Mouse (Mus musculus) central nervous system, embryonic 14 days (tissue): ENCODE measurements around the gene Prpf6. TPM values are rescaled to one million over a fixed set of nuclear protein-coding genes. Genes with fewer than 3 reads are reported as not detected.

Experiments
- polyA plus RNA-seq: library from polyadenylated mRNA; depleted of rRNA; stranded (reverse); fragments of >200 nt; gene quantifications from 2 replicates; pipeline ENCODE4 v1.2.3, GENCODE M21; 2012; rRNA removed

The Prpf6 gene
- polyA plus RNA-seq: 47.0 and 50.2 TPM in 2 replicates

DNA sequence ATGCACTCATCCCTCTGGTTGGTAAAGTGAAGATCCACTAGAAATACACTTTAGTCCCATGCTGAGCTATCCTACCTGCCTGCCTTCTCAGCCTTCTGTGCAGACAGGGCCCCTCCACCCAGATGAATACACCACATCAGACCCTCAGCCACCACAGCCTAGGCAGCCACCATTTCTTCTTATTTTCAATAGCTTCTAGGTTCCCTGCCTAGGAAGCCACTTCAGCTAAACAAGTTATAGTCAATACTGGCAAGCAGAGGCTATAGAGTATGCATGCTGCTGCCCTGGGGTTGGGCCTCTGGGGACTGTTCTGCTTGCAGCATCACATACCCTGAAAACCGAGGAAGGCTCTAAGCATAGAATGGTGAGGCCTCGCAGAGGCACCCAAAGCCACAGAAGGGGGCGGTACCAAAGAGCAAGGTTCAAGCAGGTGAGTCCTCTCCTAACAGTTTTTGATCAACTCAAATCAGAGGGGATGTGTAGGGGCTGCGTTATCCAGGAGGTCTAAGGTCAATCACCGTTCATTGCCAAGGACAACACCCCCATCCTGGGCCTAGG is at the start of gene Prpf6:
TSS of gene Prpf6 (plus strand) at position 341 of the 558 bp plus-strand sequence.

DNA sequence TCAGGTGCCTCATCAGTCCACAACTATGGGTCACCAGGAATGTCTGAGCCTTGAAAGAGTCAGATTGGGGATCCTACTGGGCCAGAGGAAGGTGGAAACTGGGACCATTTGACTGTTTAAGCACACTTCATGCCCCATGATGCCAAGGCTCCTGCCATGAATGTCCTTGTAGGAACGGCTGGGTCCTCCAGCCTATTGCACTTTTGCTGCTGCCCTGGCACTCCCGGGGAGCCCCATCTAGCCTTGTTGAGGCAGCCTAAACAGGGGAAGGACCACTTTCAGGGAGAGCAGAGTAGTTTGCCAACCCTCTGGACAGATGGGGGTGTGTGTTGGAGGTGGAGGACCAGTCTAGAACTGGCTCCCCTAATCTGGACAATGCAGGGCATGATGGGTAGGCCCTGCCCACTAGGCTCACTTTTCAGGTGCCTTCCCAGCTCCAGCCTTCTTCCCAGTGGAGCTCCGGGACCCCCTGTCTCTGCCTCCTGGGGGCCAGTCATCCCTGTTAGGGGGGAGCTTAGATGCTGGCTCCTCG is 7.2 kb upstream of the Prpf6 start, which contains the start of gene Uckl1:
TSS of gene Uckl1 (minus strand) at position 482 of the 532 bp plus-strand sequence.

DNA sequence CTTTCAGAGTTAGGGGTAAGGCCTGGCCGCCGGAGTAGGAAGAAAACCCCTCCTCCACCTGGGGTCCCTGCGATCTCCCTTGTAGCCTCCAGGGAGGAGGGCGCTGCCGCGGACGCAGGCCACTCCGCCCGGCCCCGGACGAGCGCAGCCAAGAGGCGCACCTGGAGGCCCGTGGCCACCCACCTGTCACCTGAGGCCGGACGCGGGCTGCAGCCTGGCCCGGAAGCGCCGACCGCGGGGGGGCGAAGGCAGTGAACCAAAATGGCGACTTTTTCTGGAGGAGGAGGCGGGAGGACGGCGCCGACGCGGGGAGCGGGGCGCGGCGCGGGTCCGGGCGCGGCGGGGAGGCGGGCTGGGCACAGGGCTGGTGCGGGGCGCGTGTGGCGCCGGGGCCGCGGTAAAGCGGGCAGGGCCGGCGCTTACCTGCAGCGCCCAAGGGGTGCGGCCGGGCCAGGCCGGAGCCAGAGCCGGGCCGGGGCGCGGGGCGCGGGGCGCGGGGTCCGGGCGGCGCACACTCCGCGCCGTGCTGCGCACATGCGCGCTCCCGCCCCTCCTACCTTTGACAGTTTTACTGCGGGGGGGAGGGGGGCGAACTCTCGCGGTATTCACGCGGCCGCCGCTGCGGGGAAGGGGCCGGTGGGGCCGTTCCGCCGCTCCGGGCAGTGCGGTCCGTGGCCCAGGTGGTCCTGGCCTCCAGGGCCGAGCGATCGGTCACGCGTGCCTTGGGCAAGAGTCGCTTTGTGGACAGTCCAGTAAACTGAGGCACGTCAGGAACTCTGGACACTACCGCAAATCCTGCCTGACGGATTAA is 768 bp downstream of the Prpf6 start, which contains the start of gene Zfp512b:
TSS of gene Zfp512b (minus strand) at position 573 of the 811 bp plus-strand sequence.

DNA sequence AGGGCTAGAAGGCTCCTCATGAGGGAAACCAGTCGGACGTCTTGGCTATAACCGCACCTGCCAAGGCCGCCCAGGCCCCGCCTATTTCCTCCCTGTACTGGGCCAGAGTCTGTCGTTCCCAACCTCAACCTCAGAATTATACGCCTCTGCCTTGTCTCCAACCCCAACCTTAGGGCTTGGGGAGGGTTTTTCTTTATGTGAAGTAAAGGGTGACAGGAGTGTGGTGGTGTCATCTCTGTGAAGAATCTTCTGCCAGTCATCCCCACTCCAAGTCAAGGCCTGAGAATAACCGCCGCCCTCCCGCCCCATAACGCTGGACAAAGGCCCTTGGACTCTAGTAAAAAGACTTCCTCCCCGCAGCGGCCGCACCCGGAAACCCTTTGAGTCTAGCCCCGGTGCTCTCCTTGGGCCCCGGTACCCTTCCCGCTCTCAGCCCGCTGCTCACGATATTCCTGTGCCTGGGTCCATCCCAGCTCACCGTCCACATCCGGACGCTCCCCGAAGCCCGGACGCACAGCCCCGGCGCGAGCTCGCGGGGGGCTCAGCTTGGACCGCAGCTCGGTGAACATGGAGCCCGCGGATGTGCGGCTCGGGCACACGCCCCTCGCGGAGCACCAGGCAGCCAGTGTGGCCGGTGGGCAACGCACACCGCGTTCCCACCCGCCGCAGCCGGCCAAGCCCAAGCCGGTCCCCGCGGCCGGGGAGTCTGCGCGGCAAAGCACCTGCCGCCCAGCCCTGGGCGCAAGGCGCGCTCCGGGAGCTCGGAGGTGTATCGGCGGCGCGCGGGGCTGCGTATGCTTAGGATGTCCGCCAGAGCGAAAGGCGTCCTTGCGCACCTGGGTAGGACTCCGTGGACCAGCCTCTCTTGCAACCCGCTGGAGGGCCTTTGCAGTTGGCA is 7.0 kb downstream of the Prpf6 start, which contains the start of gene Samd10:
TSS of gene Samd10 (minus strand) at position 759 of the 898 bp plus-strand sequence.

DNA sequence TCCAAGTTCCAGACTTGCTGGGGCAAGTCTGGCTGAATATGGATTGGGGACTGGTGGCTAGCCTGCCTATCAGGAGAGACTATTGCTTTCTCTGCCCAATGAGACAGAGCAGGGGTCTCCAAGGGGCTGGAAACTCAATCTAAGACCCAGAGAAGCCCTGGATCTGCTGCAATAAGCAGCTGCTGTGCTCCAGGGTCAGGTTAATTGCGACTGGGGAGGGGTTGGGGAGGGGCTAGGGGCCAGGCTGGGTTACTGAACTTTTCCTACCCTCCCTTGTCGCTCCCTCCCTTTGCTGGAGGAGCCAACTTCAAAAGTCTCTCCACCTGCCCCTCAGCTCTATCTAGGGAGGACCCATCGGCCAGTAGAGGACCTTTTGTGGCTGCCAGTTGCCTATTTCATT is 65.1 kb downstream of the Prpf6 start, which contains the start of gene Gm29797:
TSS of gene Gm29797 (plus strand) at position 301 of the 400 bp plus-strand sequence.

DNA sequence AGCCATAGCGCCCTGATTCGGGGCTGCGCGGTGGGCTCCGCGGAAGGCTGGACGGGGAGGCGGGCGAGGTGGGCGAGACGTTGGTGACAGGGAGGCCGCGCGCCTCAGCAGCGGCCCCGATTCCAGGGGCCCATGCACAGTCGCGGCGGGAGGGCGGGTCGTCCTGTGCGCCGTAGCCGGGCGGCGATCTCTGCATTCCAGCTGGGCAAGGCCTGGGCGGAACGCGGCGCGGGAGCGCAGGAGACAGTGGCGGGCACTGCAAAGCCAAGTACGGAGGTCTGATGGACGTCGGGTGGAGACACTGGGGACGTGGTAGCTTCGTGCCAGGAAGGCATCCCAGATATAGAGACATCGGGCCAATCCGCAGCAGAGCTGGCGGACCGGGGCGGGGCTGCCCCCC is 79.7 kb downstream of the Prpf6 start, which contains the start of gene Sox18:
TSS of gene Sox18 (minus strand) at position 315 of the 400 bp plus-strand sequence.

DNA sequence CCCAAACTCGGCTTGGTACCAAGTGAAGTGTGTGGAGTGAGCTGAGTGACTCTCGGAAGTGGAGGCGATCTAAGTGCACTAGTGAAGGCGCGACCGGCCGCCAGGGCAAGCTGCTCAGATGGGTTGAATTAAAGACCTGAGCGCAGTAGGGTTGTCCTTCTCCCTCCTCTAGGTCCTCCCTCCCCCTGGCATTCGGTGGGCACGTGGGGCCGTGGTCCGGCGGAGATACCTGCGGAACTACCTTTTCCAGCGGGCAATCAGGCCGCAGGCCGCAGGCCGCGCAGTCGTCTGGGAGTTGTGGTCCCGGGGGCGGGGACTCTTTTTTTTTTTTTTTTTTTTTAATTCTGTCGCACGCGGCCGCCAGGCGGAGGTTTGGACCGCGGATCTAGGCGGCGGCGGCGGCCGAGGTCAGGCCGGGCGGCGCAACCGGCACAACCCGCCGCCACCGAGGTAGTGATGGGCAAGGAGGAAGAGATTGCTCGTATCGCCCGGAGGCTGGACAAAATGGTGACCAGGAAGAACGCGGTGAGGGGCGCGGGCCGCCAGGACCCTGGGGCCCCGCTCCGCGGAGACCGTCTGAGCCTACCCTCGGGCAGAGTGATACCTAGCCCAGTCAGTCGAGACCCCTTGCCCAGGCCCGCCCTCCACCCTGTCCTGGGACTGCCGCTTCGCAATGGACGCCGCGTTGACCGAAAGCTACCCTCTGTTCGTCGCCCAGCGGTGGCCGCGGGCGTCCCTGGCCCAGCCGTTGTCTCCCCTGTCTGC is 88.5 kb downstream of the Prpf6 start, which contains the start of gene Tcea2:
TSS of gene Tcea2 (plus strand) at position 360 of the 765 bp plus-strand sequence.

DNA sequence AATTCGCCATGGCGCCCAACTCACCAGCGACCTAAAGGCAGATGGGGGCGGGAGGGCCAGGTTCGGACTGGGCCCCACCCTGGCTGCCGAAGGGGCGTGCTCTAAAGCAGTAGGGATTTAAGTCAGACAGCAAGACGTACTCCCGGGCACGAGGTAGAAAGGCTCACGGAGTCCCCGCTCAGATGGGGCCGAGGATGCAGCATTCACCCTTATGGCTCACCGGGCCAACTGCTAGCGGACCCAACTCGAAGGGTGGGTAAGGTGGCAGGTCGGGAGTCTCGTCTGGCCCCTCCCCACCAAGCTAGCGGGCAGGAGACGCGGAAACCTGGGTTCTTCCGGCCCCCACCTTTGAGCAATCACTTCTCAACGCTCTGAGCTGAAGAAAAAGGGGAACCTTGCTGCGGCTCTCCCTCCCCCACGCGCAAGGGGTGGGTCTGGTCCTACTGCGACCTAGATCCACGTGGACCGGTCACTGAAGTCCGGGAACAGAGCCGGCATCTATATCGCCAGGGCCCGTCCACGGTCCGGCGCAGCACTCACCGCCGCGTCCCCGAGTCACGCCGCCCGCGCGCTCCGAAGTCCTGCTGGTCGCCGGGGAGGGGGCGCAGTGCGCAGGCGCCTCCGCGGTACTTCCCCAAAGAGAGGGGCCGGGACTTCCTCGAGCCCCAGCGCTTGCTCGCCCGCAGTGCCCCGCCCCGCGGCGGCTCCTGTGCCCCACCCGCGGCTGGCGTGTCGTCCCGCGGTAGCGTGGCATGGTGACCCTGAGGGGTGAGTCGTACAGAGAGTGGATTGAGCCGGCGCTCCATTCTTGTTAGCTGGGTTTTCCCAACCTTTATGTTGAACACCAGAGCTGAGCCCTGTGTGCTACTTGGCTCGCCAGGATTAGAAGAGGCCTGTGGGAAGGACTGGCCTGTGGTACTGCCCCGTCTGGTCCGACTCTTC is 101.9 kb downstream of the Prpf6 start, which contains the start of gene Rgs19:
TSS of gene Rgs19 (minus strand) at position 639 of the 942 bp plus-strand sequence.

DNA sequence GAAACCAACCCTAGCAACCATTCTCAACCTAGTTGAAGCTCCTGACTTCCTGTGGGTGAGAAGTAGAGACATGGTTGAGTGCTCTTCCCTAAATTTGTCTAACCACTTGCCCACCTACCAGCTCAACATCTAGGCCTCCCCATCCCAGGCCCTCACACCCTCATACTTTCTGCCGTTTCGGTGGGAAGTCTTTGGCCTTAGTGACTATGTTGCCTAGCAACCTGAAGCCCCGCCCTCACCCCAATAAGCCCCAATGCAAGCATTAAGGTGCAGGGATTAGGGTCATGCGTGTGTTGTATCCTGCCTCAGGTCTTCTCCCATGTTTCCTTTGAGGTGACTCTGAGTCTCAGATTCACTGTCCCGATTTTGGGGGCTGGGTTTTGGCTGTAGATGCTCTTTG is 106.6 kb downstream of the Prpf6 start, which contains the start of gene Lkaaear1:
TSS of gene Lkaaear1 (minus strand) at position 202 of the 400 bp plus-strand sequence.

Other genes with a start within 250 kb of the Prpf6 start
- gene Zgpat, start 226.9 kb upstream of the Prpf6 start, polyA plus RNA-seq: 122 and 128 TPM in 2 replicates
- 106 and 119 TPM in 2 replicates for gene Arfrp1, start 226.5 kb upstream of the Prpf6 start, polyA plus RNA-seq
- 110 and 111 TPM in 2 replicates for gene Lime1, start 211.8 kb upstream of the Prpf6 start, polyA plus RNA-seq
- 10.5 and 11.4 TPM in 2 replicates for gene Zbtb46, start 132.4 kb upstream of the Prpf6 start, polyA plus RNA-seq
- gene Abhd16b, start 98.7 kb upstream of the Prpf6 start, polyA plus RNA-seq: not detected in 2 replicates
- 124 TPM in 2 replicates for gene Tpd52l2, start 94.7 kb upstream of the Prpf6 start, polyA plus RNA-seq
- 136 and 141 TPM in 2 replicates for gene Dnajc5, start 71.4 kb upstream of the Prpf6 start, polyA plus RNA-seq
- 140 and 143 TPM in 2 replicates for gene Uckl1, start 7.0 kb upstream of the Prpf6 start, polyA plus RNA-seq
- 131 and 132 TPM in 2 replicates for gene Zfp512b, start 935 bp downstream of the Prpf6 start, polyA plus RNA-seq
- gene Samd10, start 7.3 kb downstream of the Prpf6 start, polyA plus RNA-seq: 106 and 110 TPM in 2 replicates
- 0.12 and 0.18 TPM in 2 replicates for gene Gm29797, start 65.2 kb downstream of the Prpf6 start, polyA plus RNA-seq
- 20.4 and 25.3 TPM in 2 replicates for gene Sox18, start 79.8 kb downstream of the Prpf6 start, polyA plus RNA-seq
- 78.5 and 86.8 TPM in 2 replicates for gene Tcea2, start 88.4 kb downstream of the Prpf6 start, polyA plus RNA-seq
- gene Rgs19, start 102.1 kb downstream of the Prpf6 start, polyA plus RNA-seq: 75.0 and 83.6 TPM in 2 replicates
- not detected in 2 replicates for gene Lkaaear1, start 106.6 kb downstream of the Prpf6 start, polyA plus RNA-seq
- gene Oprl1, start 123.1 kb downstream of the Prpf6 start, polyA plus RNA-seq: 70.0 and 75.1 TPM in 2 replicates
- 56.3 and 75.6 TPM in 2 replicates for gene Myt1, start 171.5 kb downstream of the Prpf6 start, polyA plus RNA-seq
- 52.1 and 57.4 TPM in 2 replicates for gene Pcmtd2, start 246.0 kb downstream of the Prpf6 start, polyA plus RNA-seq